Mouse (Mus musculus) spleen, adult 2 months (tissue): ENCODE results near the gene Wwc1.

Experiments
- CTCF ChIP-seq: fragments of 200-500 bp; IDR thresholded peaks from 2 replicates; pipeline ENCODE4 v1.5.1; 2011; ENCODE audit warnings: mild to moderate bottlenecking, inconsistent platforms; ENCODE audit not compliant: insufficient read depth, insufficient read length, insufficient replicate concordance; ENCODE audit errors: extremely low read depth
- POLR2A ChIP-seq: fragments of 200-500 bp; IDR thresholded peaks from 2 replicates; pipeline ENCODE4 v1.6.1; 2011; ENCODE audit warnings: low read depth, low read length, inconsistent platforms

GRCm38 (mm10) chr11:35982734-35983133 is 2.4 kb upstream of the Wwc1 start:
- no peak for TF ChIP-seq POLR2A
- no peak for TF ChIP-seq CTCF
